Mouse (Mus musculus) kidney, postnatal 36 days (tissue): ENCODE results near the gene Mapk8ip1.

ENCODE experiments used
- DNase-seq, 2 experiments: peaks; one replicate each; pipeline ENCODE4 v3.0.0; 2021 to 2022; ENCODE audit warnings: mixed read lengths in 2 of 2

Gene Mapk8ip1

GRCm38 (mm10) chr2:92389645-92390044 lies 11.4 kb downstream of the Mapk8ip1 start:
- DNase-seq: no peak

GRCm38 (mm10) chr2:92388891-92389641 lies 12.0 kb downstream of the Mapk8ip1 start:
- peak; percentile 86 to 88 for DNase-seq

GRCm38 (mm10) chr2:92388081-92388517 lies 13.0 kb downstream of the Mapk8ip1 start:
- DNase-seq: no peak

- DNase-seq: no peak
These were observed 13.4 kb downstream of the Mapk8ip1 start for GRCm38 (mm10) chr2:92387646-92388045.

- no peak for DNase-seq
These were observed 14.1 kb downstream of the Mapk8ip1 start for GRCm38 (mm10) chr2:92386821-92387570.

GRCm38 (mm10) chr2:92385113-92386051 lies 15.7 kb downstream of the Mapk8ip1 start:
- DNase-seq: no peak

GRCm38 (mm10) chr2:92384101-92384500 lies 17.0 kb downstream of the Mapk8ip1 start:
- DNase-seq: no peak

- DNase-seq: no peak
These were observed 18.3 kb downstream of the Mapk8ip1 start for GRCm38 (mm10) chr2:92382759-92383158.

- DNase-seq: no peak
These were observed 19.0 kb downstream of the Mapk8ip1 start, which contains the start of gene 1700029I15Rik for GRCm38 (mm10) chr2:92381901-92382588. 1700029I15Rik (plus strand) TSS chr2:92382538.

- DNase-seq: no peak
These were observed 19.9 kb downstream of the Mapk8ip1 start for GRCm38 (mm10) chr2:92381161-92381560.

- no peak for DNase-seq
These were observed 20.5 kb downstream of the Mapk8ip1 start for GRCm38 (mm10) chr2:92380495-92381050.

GRCm38 (mm10) chr2:92379783-92380494 lies 21.1 kb downstream of the Mapk8ip1 start:
- no peak for DNase-seq

GRCm38 (mm10) chr2:92377320-92377719 lies 23.7 kb downstream of the Mapk8ip1 start:
- no peak for DNase-seq

GRCm38 (mm10) chr2:92376300-92376699 lies 24.8 kb downstream of the Mapk8ip1 start:
- no peak for DNase-seq

GRCm38 (mm10) chr2:92375788-92376187 lies 25.3 kb downstream of the Mapk8ip1 start:
- DNase-seq: no peak

- DNase-seq: peak; percentile 96 to 99
These were observed 25.9 kb downstream of the Mapk8ip1 start for GRCm38 (mm10) chr2:92375099-92375623.

- DNase-seq: peak; percentile 47 to 59
These were observed 26.5 kb downstream of the Mapk8ip1 start, which contains the start of the genes Pex16 and Large2 for GRCm38 (mm10) chr2:92374514-92374913. Pex16 (plus strand) TSS chr2:92374676. Large2 (minus strand) TSS chr2:92374869.

GRCm38 (mm10) chr2:92373437-92373813 lies 27.6 kb downstream of the Mapk8ip1 start:
- no peak for DNase-seq

- DNase-seq: peak; percentile 90
These were observed 28.2 kb downstream of the Mapk8ip1 start for GRCm38 (mm10) chr2:92372767-92373436.
